Mouse (Mus musculus) lung, adult 2 months (tissue): ENCODE measurements around the gene Atp8a1.

Experiments used
- CTCF ChIP-seq: fragments of 200-500 bp; IDR thresholded peaks from 2 replicates; pipeline ENCODE4 v1.5.1; 2011; ENCODE audit warnings: mild to moderate bottlenecking, low read length, control low read depth; ENCODE audit not compliant: insufficient read depth
- POLR2A ChIP-seq: fragments of 200-500 bp; IDR thresholded peaks from 2 replicates; pipeline ENCODE4 v1.6.1; 2011; ENCODE audit warnings: low read depth, mild to moderate bottlenecking, control low read depth, low read length, borderline replicate concordance; ENCODE audit errors: extremely low read depth

GRCm38 (mm10) chr5:67629861-67630260, 217.4 kb downstream of the Atp8a1 start:
- TF ChIP-seq CTCF: no peak
- TF ChIP-seq POLR2A: no peak
